ENCODE assay signal across 12 mouse cellular contexts in genomic region chr2:33393951-33394635, GRCm38 (mm10). TPM values are rescaled to one million over a fixed set of nuclear protein-coding genes. Genes with fewer than 3 reads are reported as not detected.
DNase-seq lines count a peak whose midpoint lies in the region; ATAC-seq lines count a peak whose summit lies in the region.
"Had no signal": no experiment of that assay in that cellular context is flagged by ENCODE, and none has a peak within 500 bp of the region (broad histone marks: within the 10 kb centered on the region; RNA-seq: fewer than 3 reads in every experiment).

No protein-coding gene starts in this region.

- WGBS in forebrain, embryonic 16.5 days: 38% methylated on average over 11 of the region's 11 CpGs
- 52% methylated on average over 11 of the region's 11 CpGs for WGBS in midbrain, embryonic 15.5 days

- H3K4me3 ChIP-seq in forebrain, embryonic 16.5 days (replicated peaks; ENCODE audit: low read length): no peak overlapping the region
- no peak overlapping the region for H3K4me3 ChIP-seq in midbrain, embryonic 15.5 days
- H3K4me3 ChIP-seq: limb, embryonic 15.5 days had no signal

- peak; percentile 97 for ATAC-seq in forebrain, embryonic 16.5 days
- peak; percentile 17; the same call in 1 of the 2 replicates for ATAC-seq in midbrain, embryonic 15.5 days (replicated peaks)
- ATAC-seq in megakaryocyte, adult 5-6 weeks (ENCODE audit: poor library complexity, severe bottlenecking): no peak
- no peak for ATAC-seq in activated CD4-positive, CD25-positive, alpha-beta regulatory T cell, adult 4 months
- ATAC-seq: lung, postnatal 0 days had no signal

- H3K9me3 ChIP-seq in forebrain, embryonic 16.5 days (ENCODE audit: control insufficient read depth, low read length): peaks cover 2% of the 10 kb centered on the region; the same call in 1 of the 2 replicates
- H3K9me3 ChIP-seq in midbrain, embryonic 15.5 days: no peaks in the 10 kb centered on the region
- H3K9me3 ChIP-seq: limb, embryonic 15.5 days had no signal

- no peak overlapping the region for H3K9ac ChIP-seq in forebrain, embryonic 16.5 days (replicated peaks; ENCODE audit: low read depth, low read length)
- H3K9ac ChIP-seq in midbrain, embryonic 15.5 days: no peak overlapping the region
- H3K9ac ChIP-seq: limb, embryonic 15.5 days had no signal

- intact Hi-C loops in left cerebral cortex, postnatal 4 days (cut with DNase I): no loop called here

- no peaks in the 10 kb centered on the region for H3K27me3 ChIP-seq in forebrain, embryonic 16.5 days (replicated peaks; ENCODE audit: control insufficient read depth, insufficient read depth, low read length)
- H3K27me3 ChIP-seq in midbrain, embryonic 15.5 days (replicated peaks): no peaks in the 10 kb centered on the region
- H3K27me3 ChIP-seq: limb, embryonic 15.5 days had no signal

- peak overlapping the region; percentile 80 for H3K27ac ChIP-seq in forebrain, embryonic 16.5 days (ENCODE audit: low read length)
- peak overlapping the region; percentile 19; the same call in 1 of the 2 replicates for H3K27ac ChIP-seq in midbrain, embryonic 15.5 days
- H3K27ac ChIP-seq: kidney, postnatal 0 days; limb, embryonic 15.5 days had no signal

- no peak overlapping the region for H3K4me2 ChIP-seq in forebrain, embryonic 16.5 days (ENCODE audit: low read length)
- H3K4me2 ChIP-seq in midbrain, embryonic 15.5 days: no peak overlapping the region
- H3K4me2 ChIP-seq: limb, embryonic 15.5 days had no signal

- H3K4me1 ChIP-seq in forebrain, embryonic 16.5 days (replicated peaks; ENCODE audit: control insufficient read depth, insufficient read depth, low read length): peaks cover 10% of the 10 kb centered on the region
- H3K4me1 ChIP-seq in midbrain, embryonic 15.5 days: no peaks in the 10 kb centered on the region
- H3K4me1 ChIP-seq: limb, embryonic 15.5 days had no signal

- H3K36me3 ChIP-seq in forebrain, embryonic 16.5 days (ENCODE audit: control insufficient read depth, insufficient read depth): no peaks in the 10 kb centered on the region
- no peaks in the 10 kb centered on the region for H3K36me3 ChIP-seq in midbrain, embryonic 15.5 days (replicated peaks)
- H3K36me3 ChIP-seq: limb, embryonic 15.5 days had no signal

- DNase-seq in left cerebral cortex, postnatal 4 days: peak; percentile 74
- DNase-seq in left cerebral cortex, adult 11 months (ENCODE audit: low spot score): no peak
- DNase-seq in cerebellum, adult 18-20 months: peak; percentile 69 to 80
- DNase-seq in spleen, adult 12 weeks (ENCODE audit: low spot score): no peak
- DNase-seq: thymus, postnatal 4 days had no signal

RNA-seq across cellular contexts. Expression of gene Ralgps1, which starts 22.8 kb away (rescaled TPM):
- 100 to 1,000 TPM; 117 to 123 TPM for total RNA-seq in left cerebral cortex, postnatal 4 days (2021)
- 44.8 and 50.4 TPM in 2 replicates for polyA plus RNA-seq in forebrain, embryonic 16.5 days (2015; fragmentation: Nextera tagmentation; extraction: Ambion mirVana)
- 47.6 and 53.1 TPM in 2 replicates for polyA plus RNA-seq in midbrain, embryonic 15.5 days (2015; fragmentation: Nextera tagmentation; extraction: Ambion mirVana)
- 6.2 and 7.6 TPM in 2 replicates for total RNA-seq in megakaryocyte, adult 5-6 weeks (2015)
- total RNA-seq in megakaryocyte, adult 5-6 weeks (2017): 2.0 and 2.7 TPM in 2 replicates
- polyA plus RNA-seq in activated CD4-positive, CD25-positive, alpha-beta regulatory T cell, adult 4 months (2017; shearing (Covaris generic)): 1 to 10 TPM; 5.8 to 8.9 TPM

RNA-seq across cellular contexts. Expression of gene Zbtb34, which starts 37.0 kb away (rescaled TPM):
- 10 to 100 TPM; 68.2 to 70.5 TPM for total RNA-seq in left cerebral cortex, postnatal 4 days (2021)
- 9.0 and 10.1 TPM in 2 replicates for polyA plus RNA-seq in forebrain, embryonic 16.5 days (2015; fragmentation: Nextera tagmentation; extraction: Ambion mirVana)
- 7.7 and 8.7 TPM in 2 replicates for polyA plus RNA-seq in midbrain, embryonic 15.5 days (2015; fragmentation: Nextera tagmentation; extraction: Ambion mirVana)
- total RNA-seq in megakaryocyte, adult 5-6 weeks (2015): 21.1 and 23.7 TPM in 2 replicates
- total RNA-seq in megakaryocyte, adult 5-6 weeks (2017): 8.1 and 8.9 TPM in 2 replicates
- 1 to 10 TPM in 1 of 2 experiments, under 1 TPM in 1; 0.66 to 1.2 TPM for polyA plus RNA-seq in activated CD4-positive, CD25-positive, alpha-beta regulatory T cell, adult 4 months (2017; shearing (Covaris generic))

Comparison
In these comparisons a context has a peak if more than half of its experiments do, and no peak if none do; other contexts are left out.
1. DNase-seq: peak in left cerebral cortex, postnatal 4 days (single experiment) and cerebellum, adult 18-20 months (2 of 2); none in left cerebral cortex, adult 11 months (single experiment) and spleen, adult 12 weeks (single experiment).
2. ATAC-seq: peak in forebrain, embryonic 16.5 days (single experiment) and midbrain, embryonic 15.5 days (single experiment); none in megakaryocyte, adult 5-6 weeks (single experiment) and activated CD4-positive, CD25-positive, alpha-beta regulatory T cell, adult 4 months (single experiment).